Mouse (Mus musculus) MEL-GATA-1-ER (cell line): ENCODE data around the gene Cc2d1b.

Source experiments
- DNase-seq: peaks from one replicate; pipeline ENCODE4 v3.0.0-alpha.2; 2012; ENCODE audit warnings: low read depth; ENCODE audit errors: extremely low read depth

The Cc2d1b gene

GRCm38 (mm10) chr4:108619587-108620341, at the start of gene Cc2d1b:
TSS of gene Cc2d1b (plus strand) at chr4:108619940.
- DNase-seq = peak; percentile 66

GRCm38 (mm10) chr4:108572644-108573043, 47.1 kb upstream of the Cc2d1b start:
- DNase-seq = no peak

DNA sequence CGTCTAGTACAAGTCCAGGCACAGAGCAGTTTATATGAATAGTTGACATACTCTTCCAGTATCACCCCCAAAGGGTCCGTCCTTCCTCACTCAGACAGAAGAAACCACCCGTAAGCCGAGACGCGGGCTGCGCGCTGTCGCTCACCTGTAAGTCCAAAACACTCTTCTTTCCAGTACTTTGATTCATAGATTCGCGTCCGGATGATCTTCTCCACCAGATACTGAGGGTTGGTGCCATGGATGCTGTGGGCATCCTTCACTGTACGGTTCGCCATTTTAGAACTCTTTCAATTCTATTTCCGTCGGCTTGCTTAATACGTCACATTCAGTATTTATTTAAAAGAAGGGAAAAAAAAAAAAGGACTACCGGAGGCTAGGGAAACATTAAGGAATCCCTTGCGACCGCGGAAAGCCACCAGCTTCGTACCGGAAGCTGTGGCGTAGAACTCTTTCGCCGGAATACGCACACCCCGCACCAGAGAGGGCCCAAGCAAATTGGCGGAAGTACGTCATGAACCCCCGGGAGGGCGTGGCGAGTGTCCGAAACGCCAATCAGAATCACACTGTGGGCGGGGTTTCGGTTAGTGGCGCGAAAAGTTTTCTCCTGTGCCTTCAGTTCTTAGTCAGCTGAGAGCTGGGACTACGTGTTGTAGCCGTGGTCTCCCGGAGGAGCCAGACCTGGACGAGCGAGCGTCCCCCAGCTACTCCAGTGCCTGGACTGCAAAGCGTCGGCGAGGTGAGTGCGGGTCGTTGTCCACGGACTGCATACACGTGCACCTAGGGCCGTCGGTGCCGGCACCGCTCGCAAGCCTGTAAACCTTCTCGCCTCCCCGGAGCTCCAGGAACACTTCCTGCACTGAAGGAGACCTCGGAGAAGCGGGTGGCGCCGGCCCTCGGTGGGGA, 40.6 kb upstream of the Cc2d1b start, which contains the start of the genes Prpf38a and Orc1:
Gene Prpf38a (minus strand): TSS at position 497 of the 903 bp plus-strand sequence.
Gene Orc1 (plus strand): TSS at position 584 of the 903 bp plus-strand sequence.
- peak; percentile 96 for DNase-seq

GRCm38 (mm10) chr4:108579743-108580411, 39.9 kb upstream of the Cc2d1b start:
- peak; percentile 24 for DNase-seq

- no peak for DNase-seq
Measured at GRCm38 (mm10) chr4:108593376-108593775, 26.4 kb upstream of the Cc2d1b start.

DNA sequence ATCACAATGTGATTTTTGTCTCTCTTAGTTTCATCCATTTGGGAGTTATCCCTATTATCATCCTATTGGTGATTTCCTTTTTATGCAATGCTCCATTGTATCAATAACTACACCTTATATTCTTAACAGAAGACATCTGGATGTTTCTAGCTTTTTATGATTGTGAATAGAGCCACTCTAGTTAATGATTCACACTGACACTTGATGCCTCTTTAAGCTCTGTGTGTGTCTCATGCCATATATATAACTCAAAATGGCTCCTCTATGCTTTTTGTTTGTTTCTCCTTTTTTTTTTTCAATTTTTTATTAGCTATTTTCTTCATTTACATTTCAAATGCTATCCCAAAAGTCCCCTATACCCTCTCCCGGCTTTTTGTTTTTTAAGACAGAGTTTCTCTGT, 24.0 kb upstream of the Cc2d1b start:
- no peak for DNase-seq

GRCm38 (mm10) chr4:108598306-108598705, 21.4 kb upstream of the Cc2d1b start:
- DNase-seq = no peak

- no peak for DNase-seq
Measured at GRCm38 (mm10) chr4:108601870-108602269, 17.9 kb upstream of the Cc2d1b start.

GRCm38 (mm10) chr4:108608651-108609050, 11.1 kb upstream of the Cc2d1b start:
- DNase-seq = no peak

DNA sequence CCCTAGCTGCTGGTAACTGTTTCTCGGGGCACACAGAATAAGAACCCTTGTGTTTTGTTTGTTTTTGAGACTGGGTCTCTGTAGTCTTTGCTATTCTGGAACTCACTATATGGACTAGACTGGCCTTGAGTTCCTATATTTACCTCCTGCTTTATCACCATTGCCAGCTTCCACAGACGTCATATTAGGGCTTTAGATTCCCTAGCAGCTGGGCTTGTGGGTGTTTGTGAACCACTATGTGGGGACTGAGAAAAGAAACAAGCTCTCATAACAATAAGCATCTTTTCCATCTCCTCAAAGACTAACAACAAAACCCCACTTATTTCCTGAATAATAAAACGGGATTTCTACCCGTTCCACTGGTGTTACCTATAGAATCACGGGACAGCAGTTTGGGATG, 8.8 kb upstream of the Cc2d1b start:
- no peak for DNase-seq

DNA sequence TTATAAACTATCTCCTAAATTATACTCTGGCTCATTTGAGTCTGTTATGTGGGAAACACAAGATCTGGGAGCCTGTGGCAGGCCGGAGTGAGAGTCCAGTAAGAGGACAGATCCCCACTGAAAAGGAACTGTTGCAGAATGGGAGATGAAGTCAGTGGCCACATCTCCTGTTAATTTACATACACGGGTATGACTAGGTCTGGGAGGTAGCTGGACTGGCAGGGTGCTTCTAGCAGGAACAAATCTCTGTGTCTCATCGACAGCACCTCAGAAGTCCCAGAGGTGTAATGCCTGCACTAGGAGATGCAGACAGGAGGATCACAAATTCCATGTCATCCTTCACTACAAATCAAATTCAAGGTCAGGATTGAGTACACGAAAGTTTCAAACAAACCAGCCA, 1.2 kb upstream of the Cc2d1b start:
- DNase-seq = no peak

DNA sequence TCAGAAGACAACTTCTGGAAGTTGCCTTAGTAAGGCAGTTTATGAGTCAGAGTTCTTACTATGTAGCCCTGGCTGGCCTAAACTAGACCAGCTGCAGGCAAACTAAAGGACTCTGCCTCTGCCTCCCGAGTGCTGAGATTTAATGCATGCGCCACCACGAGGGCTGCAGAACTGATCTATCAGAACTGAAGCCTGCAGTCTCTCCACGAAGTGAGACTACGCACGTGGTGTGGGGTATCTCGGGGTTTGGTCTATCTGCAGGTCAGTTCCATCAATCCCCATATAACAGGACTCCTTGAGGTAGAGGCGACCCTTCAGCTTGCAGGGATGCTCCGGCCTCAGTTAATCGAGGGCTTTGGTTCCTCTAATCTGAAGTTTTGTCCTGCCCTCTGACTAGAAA, 575 bp upstream of the Cc2d1b start:
- DNase-seq = no peak

GRCm38 (mm10) chr4:108620536-108620935, 796 bp downstream of the Cc2d1b start:
- DNase-seq = no peak

DNA sequence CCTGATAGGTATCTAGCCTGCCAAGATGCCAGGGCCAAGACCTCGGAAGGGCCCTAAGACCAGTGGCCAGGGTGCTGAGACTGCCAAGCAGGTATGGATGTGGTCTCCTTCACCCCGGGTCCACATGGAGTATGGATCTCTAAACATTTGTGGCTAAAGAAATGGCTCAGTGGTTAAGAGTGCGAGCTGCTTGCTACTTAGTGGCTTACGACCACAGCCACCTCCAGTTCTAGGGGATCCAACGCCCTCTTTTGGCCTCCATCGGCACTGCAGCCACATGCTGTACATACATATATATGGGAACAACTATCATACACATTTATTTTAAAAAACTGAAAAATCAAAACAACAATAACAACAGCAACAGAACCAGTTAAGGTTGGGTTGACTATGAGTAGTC, 1.8 kb downstream of the Cc2d1b start:
- DNase-seq = no peak

DNA sequence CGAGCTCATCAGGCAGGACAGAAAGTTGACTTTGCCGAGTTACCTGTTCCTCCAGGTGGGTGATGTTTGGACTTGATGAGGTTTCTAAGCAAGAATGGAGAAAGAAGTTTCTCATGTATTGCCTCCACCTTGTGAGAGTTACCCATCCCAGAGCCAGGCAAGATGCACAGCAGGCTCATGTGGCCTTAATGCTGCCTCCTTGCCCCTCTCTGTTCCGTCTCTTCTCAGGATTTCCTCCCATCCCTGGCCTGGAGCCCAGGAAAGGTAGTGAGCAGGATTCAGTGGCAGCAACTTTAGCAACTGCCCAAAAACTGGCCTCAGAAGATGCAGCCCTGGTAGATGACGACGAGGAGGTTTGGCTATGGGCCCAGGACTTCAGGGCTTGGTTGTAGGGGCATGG, 7.3 kb downstream of the Cc2d1b start:
- DNase-seq = no peak

GRCm38 (mm10) chr4:108629363-108629880, 9.7 kb downstream of the Cc2d1b start:
- no peak for DNase-seq

DNA sequence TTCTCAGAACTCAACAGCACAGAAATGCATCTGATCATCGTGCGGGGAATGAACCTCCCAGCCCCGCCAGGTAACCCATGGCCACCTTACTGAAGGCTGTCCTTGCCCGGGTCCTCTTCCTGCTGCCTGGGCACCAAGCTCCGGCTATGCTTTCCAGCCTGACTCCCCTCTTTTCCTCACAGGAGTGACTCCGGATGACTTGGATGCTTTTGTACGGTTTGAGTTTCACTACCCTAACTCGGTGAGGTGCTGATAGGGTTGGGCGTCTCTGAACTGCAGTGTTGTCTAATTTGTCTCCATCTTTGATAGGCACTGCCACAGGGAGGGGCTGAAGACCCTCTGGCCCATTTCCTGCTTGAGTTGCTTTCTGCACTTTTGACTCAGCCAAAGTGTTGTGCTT, 10.4 kb downstream of the Cc2d1b start:
- no peak for DNase-seq

GRCm38 (mm10) chr4:108631616-108632015, 11.9 kb downstream of the Cc2d1b start:
- DNase-seq = no peak

- no peak for DNase-seq
Measured at GRCm38 (mm10) chr4:108633703-108634102, 14.0 kb downstream of the Cc2d1b start.

DNA sequence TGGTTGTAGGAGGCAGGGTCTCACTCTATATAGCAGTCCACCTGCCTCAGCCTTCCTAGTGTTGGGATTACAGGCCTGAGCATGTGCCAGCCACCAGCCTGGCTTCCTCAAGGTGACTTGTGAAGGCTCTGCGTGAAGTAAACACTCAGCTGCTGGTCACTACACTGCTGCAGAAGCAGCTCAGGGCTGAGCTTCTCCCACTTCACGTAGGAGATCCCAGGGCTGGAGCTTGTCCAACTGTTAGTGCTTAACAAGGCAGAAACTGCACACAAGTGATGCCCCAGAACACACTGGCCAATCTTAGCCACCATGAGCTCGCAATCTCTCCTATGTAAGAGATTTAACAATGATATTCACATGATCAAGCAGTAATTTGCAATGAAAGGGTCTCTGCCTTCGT, 15.0 kb downstream of the Cc2d1b start:
- DNase-seq = no peak

GRCm38 (mm10) chr4:108635101-108635500, 15.4 kb downstream of the Cc2d1b start:
- DNase-seq = no peak

- no peak for DNase-seq
Measured at GRCm38 (mm10) chr4:108637721-108638120, 18.0 kb downstream of the Cc2d1b start.
